Mouse (Mus musculus) WW6 (cell line): ENCODE results near the gene 1700123O20Rik.

ENCODE experiments used
- DNase-seq: peaks from one replicate; pipeline ENCODE4 v3.0.0-alpha.2; 2013; ENCODE audit warnings: low read depth, low spot score

Gene 1700123O20Rik

DNA sequence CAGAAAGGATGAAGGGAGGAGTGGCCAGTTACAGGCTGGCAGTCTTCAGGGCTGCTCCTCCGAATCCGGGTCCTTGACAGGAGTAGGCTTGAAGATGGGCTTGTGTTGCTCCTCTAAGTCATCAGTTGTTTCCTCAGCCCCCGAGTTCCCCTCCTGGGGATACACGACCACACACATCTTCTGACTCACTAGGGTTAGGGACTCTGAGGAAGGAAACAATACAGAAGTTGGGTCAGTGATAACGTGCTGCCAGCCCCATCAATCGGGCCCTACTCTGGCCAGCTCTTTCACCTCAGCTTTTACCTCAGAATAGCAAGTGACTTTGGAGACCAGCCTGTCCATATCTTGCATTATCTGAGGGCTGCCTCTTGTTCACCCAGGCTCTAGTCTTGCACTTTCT lies 38.0 kb downstream of the 1700123O20Rik start:
- no peak for DNase-seq

DNA sequence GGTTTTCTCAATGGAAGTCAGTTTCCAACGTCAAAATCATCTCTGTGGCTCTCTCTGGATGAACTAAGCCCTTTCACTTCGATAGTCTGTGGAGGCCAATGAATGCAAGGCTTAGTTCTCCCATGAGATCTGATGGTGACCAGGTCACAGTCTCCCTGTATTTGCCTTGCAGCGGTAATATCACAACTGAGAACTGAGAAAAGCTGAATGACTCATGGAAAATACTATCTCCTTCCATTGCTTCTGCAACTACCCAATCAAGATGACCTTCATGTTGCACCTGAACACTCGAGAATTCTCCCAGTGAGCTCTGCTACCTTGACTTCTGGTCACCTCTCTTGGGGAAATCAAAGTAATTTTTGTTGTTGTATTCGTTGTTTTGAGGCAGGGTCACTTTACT lies 41.5 kb downstream of the 1700123O20Rik start:
- no peak for DNase-seq

DNA sequence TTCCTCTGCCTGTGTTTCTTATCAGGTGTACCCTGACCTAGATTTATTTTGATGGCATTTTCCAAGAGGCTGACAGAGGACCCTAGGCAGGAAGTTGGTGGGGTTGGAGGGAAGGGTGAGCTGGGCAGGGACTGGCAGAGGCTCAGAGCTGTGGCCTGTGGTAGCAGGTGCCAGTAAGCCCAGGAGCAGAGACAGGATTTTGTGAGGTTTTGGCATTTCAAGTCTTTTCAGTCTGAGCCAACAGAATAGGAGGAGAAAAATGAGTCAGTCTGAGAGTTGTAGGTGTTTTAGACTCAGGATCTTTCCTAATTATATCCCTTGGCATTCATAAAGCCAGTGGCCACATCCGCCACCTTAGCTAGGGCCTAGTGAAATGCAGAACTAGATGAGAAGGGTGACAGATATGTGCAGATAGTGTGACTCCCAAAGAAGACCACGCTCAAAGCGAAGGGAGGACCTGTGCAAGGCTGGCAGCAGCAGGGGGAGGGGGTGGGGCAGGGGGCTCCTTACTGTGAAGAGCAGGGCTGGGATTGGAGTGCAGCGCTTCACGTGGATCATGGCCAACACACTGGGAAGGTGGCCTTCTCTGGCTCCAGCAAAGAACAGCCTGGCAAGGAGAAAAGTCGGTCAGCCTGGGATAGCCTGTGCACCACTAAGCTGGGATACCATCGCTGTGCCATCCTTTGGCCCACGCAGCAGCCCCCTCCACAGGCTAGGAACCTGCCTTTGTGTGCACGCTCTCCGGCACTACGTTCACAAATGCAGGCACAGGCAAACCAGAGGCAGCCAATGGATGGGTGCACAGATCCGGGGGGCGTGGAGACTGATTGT lies 43.0 kb downstream of the 1700123O20Rik start:
- no peak for DNase-seq

DNA sequence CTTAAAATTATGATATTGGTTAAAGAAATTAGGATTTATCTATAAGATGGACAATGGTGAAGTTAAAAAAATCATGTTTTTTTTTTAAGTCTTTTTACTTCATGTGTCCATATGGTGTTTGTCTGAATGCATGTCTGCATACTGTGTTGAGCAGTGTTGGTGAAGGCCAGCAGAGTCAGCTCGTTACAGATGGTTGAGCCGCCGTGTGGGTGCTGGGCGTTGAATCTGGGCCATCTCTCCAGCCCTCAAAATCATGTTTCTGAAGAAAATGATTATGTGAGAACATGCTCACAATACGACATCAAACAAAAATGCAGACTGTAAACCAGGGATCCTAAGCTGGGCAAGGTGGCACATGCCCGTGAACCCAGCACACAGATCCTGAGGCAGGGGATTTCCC lies 44.3 kb downstream of the 1700123O20Rik start:
- DNase-seq = no peak

DNA sequence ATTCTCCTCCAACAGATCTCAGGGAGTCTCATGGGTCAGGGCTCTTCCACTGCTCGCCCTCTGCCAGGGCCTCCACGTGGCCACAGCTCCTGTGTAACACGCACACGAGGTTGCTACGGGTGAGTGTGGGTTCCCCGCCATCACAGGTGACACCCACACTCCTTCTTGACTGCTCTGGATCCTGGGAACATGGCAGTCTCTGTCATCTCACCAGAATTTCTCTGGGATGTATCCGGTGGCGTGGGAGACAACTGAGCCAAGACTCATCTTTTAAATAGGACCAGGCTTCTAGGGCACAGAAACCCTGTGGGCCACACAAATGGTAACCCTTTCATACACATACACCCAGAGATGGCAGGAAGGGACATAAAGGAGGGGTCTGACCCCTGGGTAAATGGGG lies 46.2 kb downstream of the 1700123O20Rik start:
- DNase-seq = no peak

DNA sequence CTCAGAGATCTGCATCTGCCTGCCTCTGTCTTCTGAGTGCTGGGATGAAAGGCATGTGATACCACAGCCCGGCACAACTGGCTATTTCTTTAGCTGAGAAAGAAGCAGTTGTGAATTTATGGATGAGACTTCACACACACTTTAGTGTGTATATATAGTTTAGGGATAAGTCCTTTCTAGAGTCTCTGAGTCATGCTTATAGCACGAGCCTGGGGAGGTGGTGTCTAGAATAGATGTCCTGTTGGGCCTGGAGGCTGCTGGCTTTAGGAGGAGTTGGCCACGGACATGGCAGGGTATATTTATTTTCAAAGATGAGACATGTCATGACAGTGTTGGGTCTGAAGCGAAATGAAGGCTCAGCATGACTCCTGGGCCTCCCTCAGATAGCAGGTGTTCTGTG lies 48.0 kb downstream of the 1700123O20Rik start:
- DNase-seq = no peak

DNA sequence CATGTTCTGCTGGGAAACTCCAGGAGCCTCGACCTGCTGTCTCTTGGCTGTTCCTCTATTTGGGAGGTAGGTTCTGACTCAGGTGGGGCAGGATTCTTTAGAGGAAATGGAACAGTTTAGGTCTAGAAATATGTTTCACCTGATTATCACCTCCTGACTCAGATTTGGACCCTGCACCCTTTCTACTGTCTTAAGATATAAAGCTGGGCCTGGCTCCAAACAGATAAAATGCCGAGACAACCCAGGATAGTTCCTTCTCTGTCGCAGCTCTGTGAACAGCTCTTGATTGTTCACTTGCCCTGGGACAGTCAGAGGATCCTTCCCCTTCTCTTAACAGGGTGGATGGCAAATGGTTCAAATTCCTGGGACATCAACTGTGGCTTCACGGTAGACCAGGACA lies 49.2 kb downstream of the 1700123O20Rik start:
- DNase-seq = no peak

DNA sequence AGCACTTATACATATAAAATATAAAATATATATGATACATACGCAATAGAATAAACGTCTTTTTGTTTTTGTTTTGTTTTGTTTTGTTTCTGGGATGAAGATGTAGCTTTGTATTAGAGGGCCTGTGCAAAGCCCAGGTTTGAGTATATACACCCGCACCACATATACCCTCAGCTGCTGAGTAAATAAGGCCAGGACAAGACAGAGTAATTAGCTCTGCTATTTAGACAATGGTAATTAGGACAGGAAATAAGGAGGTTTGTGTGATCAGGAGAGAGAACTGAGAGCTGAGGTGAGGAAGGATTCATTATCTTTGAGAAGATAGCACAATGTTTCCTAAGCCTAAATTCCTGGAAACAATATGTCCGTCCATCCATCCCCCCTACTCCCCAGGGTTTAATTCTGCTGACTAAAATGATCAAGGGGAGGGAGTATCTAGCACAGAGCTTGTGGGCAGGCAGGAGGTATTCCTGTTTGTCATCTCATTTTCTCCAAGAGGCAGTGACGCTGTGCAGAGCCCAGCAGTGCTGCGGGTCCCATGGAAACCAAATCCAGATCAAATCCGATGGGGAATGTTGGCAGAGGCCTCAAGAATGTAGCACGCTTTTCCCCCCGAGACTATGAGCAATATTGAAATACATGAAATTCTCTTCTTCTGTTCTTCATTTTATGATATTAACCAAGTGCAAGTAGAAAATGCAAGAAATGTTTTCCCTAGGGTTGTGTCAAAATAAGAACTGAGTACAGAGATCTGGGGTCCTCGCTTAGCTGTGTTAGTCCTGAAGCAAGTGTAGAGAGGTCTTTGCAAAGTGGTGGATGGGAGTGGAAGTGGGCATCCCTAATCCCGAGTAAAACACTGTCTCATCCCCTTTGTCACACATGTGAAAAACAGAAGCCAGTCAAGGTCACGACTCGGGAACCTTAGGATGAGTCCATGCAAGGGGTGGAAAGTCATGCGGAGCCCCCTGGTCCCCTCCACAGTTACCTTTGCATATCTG lies 50.8 kb downstream of the 1700123O20Rik start:
- DNase-seq = no peak

DNA sequence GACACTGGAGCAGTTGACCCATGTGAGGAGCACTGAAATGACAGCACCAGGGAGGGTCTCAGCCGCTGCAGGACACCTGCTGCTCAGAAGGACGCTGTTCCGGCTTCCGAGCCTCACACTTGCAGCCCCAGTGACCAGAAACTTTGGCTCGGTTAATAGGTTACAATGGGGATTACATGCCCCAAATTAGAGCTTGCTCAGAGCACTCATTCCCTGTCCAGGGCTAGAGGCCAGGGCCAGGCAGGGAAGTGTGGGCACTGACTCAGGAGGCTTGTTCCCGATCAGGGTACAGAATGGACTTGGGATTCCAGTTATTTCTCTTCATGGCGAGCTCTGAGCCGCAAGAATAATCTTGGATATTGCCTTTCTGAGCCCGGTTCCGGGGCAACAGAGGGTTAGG lies 51.6 kb downstream of the 1700123O20Rik start:
- no peak for DNase-seq
